Mouse (Mus musculus) embryonic fibroblast, embryonic 13.5 days (primary cell): ENCODE measurements around the gene Madcam1.
A peak's percentile ranks its signal among the peaks of the same experiment; 100 is the strongest.

ENCODE experiments used
- CTCF ChIP-seq: IDR thresholded peaks from 2 replicates; pipeline ENCODE4 v1.5.1; 2011; ENCODE audit warnings: mild to moderate bottlenecking, control low read depth, low read length, moderate library complexity, borderline replicate concordance; ENCODE audit not compliant: insufficient read depth
- POLR2A ChIP-seq: IDR thresholded peaks from 2 replicates; pipeline ENCODE4 v1.6.1; 2011; ENCODE audit warnings: low read depth, mild to moderate bottlenecking, control low read depth, low read length, moderate library complexity

GRCm38 (mm10) chr10:79704065-79704969, 40.0 kb downstream of the Madcam1 start, which contains the start of gene Bsg:
- peak; percentile 23; the same call in 1 of the 2 replicates for TF ChIP-seq CTCF
- peak; percentile 98 for TF ChIP-seq POLR2A
